Mouse (Mus musculus) G1E (cell line): ENCODE measurements around the gene Col4a1. TPM values are rescaled to one million over a fixed set of nuclear protein-coding genes. Genes with fewer than 3 reads are reported as not detected.

ENCODE experiments used
- ATAC-seq: 2 replicates; pipeline ENCODE4 v1.8.0; 2016; ENCODE audit warnings: mild to moderate bottlenecking; ENCODE audit not compliant: insufficient number of reproducible peaks, poor library complexity, low FRiP score, severe bottlenecking; ENCODE audit errors: extremely low read depth
- DNase-seq: peaks from one replicate; pipeline ENCODE4 v3.0.0; 2012; ENCODE audit warnings: low spot score
- H3K27me3 ChIP-seq: 2 replicates; pipeline ENCODE4 v1.6.1; 2012; ENCODE audit warnings: mild to moderate bottlenecking, low read length, inconsistent platforms; ENCODE audit not compliant: insufficient read depth
- H3K36me3 ChIP-seq: replicated peaks from 2 replicates; pipeline ENCODE3; 2012; ENCODE audit warnings: mild to moderate bottlenecking, inconsistent platforms
- H3K4me1 ChIP-seq: 2 replicates; pipeline ENCODE4 v1.6.1; 2012; ENCODE audit warnings: low read depth, low read length, inconsistent platforms, mixed read lengths; ENCODE audit not compliant: insufficient read depth
- H3K4me3 ChIP-seq: 2 replicates; pipeline ENCODE4 v1.5.1; 2012; ENCODE audit warnings: low read depth, mild to moderate bottlenecking, inconsistent platforms, low read length, moderate library complexity, mixed read lengths
- H3K9me3 ChIP-seq: replicated peaks from 2 replicates; pipeline ENCODE4 v1.6.1; 2012; ENCODE audit warnings: inconsistent platforms
- CTCF ChIP-seq: IDR thresholded peaks from 2 replicates; pipeline ENCODE4 v1.5.1; 2012; ENCODE audit warnings: low read depth, low read length, inconsistent platforms, mixed read lengths
- GATA1 ChIP-seq: IDR thresholded peaks from 2 replicates; pipeline ENCODE4 v1.6.1; 2012; ENCODE audit warnings: borderline replicate concordance, low read length, inconsistent platforms, mixed read lengths
- GATA2 ChIP-seq: IDR thresholded peaks from 2 replicates; pipeline ENCODE4 v1.6.1; 2012; ENCODE audit warnings: low read depth, low read length, inconsistent platforms, borderline replicate concordance
- POLR2AphosphoS5 ChIP-seq: IDR thresholded peaks from 2 replicates; pipeline ENCODE4 v1.6.1; 2012; ENCODE audit warnings: low read depth, low read length, inconsistent platforms; ENCODE audit not compliant: insufficient replicate concordance
- TAL1 ChIP-seq: conservative IDR thresholded peaks from 2 replicates; pipeline ENCODE4 v1.6.1; 2012; ENCODE audit warnings: low read depth, low read length, inconsistent platforms, mixed read lengths
- polyA plus RNA-seq: library from polyadenylated mRNA; stranded (reverse); fragments of >175 nt; gene quantifications from 2 replicates; pipeline ENCODE4 v1.2.3, GENCODE M21; 2012
- total RNA-seq, 2 experiments: library from RNA; stranded (forward) in 1 of 2; stranded (reverse) in 1 of 2; fragments of 200-1000 nt in 1 of 2; fragments of >200 nt in 1 of 2; fragmentation: Nextera tagmentation in 1 of 2; gene quantifications; 2 replicates each; pipeline ENCODE4 v1.2.3; 2014 to 2017

Gene Col4a1
- total and polyA plus RNA-seq, 3 experiments = 0.05 TPM; not detected in 2

- Histone ChIP-seq H3K36me3 (no peaks in the 10 kb centered on the region), H3K27me3 (peaks cover 9% of the 10 kb centered on the region; the same call in 1 of the 2 replicates), H3K4me3 (no peak overlapping the region), H3K4me1 (no peaks in the 10 kb centered on the region), H3K9me3 (no peaks in the 10 kb centered on the region)
- TF ChIP-seq TAL1 (no peak), GATA1 (no peak), POLR2AphosphoS5 (no peak), GATA2 (no peak), CTCF (no peak)
- DNase-seq (no peak), ATAC-seq (no peak)
These were observed 2.7 kb upstream of the Col4a1 start for GRCm38 (mm10) chr8:11315179-11315943.

DNA sequence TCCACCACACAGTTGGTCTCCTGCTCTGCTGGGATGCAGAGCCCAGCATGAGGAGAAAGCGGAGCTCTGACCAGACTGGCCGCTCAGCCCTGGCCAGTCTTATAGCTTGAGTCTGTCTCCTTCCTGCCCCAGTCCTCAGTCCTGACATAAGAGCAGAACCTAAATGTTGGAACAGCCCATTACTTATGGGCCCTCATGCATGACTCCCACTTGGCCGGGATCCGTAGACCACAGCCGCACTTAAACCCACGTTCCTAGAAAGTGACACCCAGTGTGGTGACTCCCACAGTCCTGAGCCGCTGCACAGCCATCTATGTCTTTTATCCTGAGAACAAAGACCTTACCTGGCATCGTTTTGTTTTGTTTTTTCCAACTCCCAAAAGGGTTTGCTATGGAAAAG, 2.0 kb upstream of the Col4a1 start:
- Histone ChIP-seq H3K4me3 (no peak overlapping the region), H3K27me3 (peaks cover 9% of the 10 kb centered on the region; the same call in 1 of the 2 replicates), H3K4me1 (no peaks in the 10 kb centered on the region), H3K9me3 (no peaks in the 10 kb centered on the region), H3K36me3 (no peaks in the 10 kb centered on the region)
- TF ChIP-seq TAL1 (no peak), CTCF (no peak), GATA2 (no peak), GATA1 (no peak), POLR2AphosphoS5 (no peak)
- no peak for ATAC-seq
- no peak for DNase-seq

DNA sequence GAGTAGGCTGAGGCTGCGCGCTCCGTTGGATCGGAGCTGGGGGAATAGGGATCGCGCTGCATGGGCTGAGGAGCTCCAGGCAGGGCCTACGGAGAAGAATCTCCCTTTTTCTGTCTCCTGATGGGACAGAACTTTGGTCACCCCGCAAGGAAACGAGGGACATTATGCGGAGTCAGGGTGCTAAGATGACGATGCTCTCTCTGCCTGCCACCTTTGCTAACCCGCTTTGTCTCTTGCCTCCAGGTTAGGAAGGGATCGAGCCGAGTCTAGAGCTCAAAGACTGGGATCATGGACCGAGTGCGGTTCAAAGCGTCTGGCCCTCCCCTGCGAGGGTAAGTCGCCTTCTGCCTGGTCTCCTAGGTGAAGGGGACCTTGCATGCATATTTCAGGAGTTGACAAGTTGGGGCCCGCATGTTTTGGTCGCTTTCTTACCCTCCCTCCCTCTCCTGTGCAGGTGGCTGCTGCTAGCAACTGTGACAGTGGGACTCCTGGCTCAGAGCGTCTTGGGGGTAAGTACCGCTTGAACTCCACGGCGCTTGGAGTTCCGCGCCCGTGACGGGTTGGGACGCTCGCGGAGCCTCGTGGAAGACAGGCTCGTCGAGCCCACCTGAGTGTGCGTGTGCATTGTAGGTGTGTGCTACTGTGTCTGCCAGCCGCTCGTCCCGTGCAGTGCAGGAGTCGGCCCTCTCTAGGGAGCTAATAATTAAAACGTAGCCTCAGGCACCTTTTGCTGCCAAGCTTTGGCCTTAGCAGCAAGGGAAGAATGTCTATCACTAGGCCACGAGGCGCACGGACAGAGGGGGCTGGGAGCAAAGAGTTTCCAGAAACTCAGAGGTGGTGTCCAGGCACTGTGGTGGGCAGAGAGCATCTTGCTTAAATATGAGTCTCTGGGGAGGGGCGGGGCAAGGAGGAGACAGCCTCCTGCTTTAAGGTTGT, 818 bp upstream of the Col4a1 start:
- Histone ChIP-seq H3K36me3 (no peaks in the 10 kb centered on the region), H3K27me3 (peaks cover 6% of the 10 kb centered on the region; the same call in 1 of the 2 replicates), H3K4me1 (no peaks in the 10 kb centered on the region), H3K4me3 (no peak overlapping the region), H3K9me3 (no peaks in the 10 kb centered on the region)
- TF ChIP-seq GATA2 = no peak
- TF ChIP-seq POLR2AphosphoS5 = no peak
- TF ChIP-seq CTCF = no peak
- TF ChIP-seq TAL1 = no peak
- no peak for TF ChIP-seq GATA1
- ATAC-seq = no peak
- no peak for DNase-seq

DNA sequence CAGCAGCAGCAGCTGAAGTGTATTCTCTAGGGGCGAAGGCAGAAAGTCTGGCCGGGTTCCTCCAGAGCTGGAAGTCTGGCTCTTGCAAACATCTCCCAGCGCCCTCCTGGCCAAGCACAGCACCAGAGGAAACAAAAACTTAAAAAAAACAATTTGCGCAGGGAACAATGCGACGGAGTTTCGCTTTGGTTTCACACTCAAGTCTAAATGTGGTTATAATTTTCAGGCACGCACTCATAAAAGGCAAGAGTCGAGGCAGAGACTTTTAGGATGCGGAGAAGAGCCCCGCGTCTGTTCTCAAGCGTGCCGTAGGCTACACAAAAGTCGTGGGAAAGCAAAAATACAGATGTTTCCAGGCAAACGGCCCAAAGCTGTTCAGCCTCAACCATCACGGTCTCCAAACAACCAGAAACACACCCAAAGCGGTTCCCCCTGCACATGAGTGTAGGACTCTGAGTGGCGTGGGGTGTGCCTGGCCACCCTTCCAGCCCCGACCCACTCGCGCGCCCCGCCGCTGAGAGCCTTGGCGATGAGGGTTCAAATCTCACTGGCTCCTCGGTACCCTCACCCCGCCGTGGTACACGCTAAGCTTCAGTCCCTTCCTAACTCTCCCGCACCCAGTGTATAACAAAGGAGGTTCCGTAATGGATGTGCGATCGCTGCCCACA, 811 bp downstream of the Col4a1 start:
- ATAC-seq (no peak), DNase-seq (no peak)
- Histone ChIP-seq H3K4me3 (no peak overlapping the region), H3K36me3 (no peaks in the 10 kb centered on the region), H3K4me1 (no peaks in the 10 kb centered on the region), H3K27me3 (peaks cover 6% of the 10 kb centered on the region; the same call in 1 of the 2 replicates), H3K9me3 (no peaks in the 10 kb centered on the region)
- no peak for TF ChIP-seq TAL1
- no peak for TF ChIP-seq GATA1
- TF ChIP-seq CTCF = no peak
- TF ChIP-seq POLR2AphosphoS5 = no peak
- TF ChIP-seq GATA2 = no peak

GRCm38 (mm10) chr8:11310049-11310448, 2.6 kb downstream of the Col4a1 start:
- no peak for ATAC-seq
- TF ChIP-seq GATA2 (no peak), CTCF (no peak), TAL1 (no peak), GATA1 (no peak), POLR2AphosphoS5 (no peak)
- no peak overlapping the region for H3K4me3 ChIP-seq
- no peaks in the 10 kb centered on the region for H3K9me3 ChIP-seq
- DNase-seq = no peak
- H3K4me1 ChIP-seq = no peaks in the 10 kb centered on the region
- no peaks in the 10 kb centered on the region for H3K36me3 ChIP-seq
- H3K27me3 ChIP-seq = peaks cover 6% of the 10 kb centered on the region; the same call in 1 of the 2 replicates
